Mouse (Mus musculus): ENCODE measurements around the gene 6330409D20Rik. TPM values are rescaled to one million over a fixed set of nuclear protein-coding genes. Genes with fewer than 3 reads are reported as not detected.

The 6330409D20Rik gene
- polyA plus RNA-seq, 1 experiment from 2014 or later = 0.18 TPM

GRCm38 (mm10) chr2:32750887-32751664 lies 10.3 kb upstream of the 6330409D20Rik start:
- no peaks in the 10 kb centered on the region for H3K4me1 ChIP-seq (replicated peaks; ENCODE audit: control insufficient read depth, insufficient read depth, low read length)
- H3K36me3 ChIP-seq (ENCODE audit: control insufficient read depth, insufficient read depth) = peaks cover 20% of the 10 kb centered on the region; the same call in 1 of the 2 replicates
- H3K9ac ChIP-seq (ENCODE audit: low read depth, low read length) = peak overlapping the region; percentile 28; the same call in 1 of the 2 replicates
- no peaks in the 10 kb centered on the region for H3K27me3 ChIP-seq (replicated peaks; ENCODE audit: control insufficient read depth, insufficient read depth, low read length)
- ATAC-seq = peak; percentile 86
- peak overlapping the region; percentile 39 for H3K4me3 ChIP-seq (ENCODE audit: low read depth, low read length)
- H3K4me2 ChIP-seq (replicated peaks; ENCODE audit: low read depth) = peak overlapping the region; percentile 62
- TF ChIP-seq CTCF (IDR thresholded peaks at IDR 0.05; ENCODE audit: low read depth) = no peak
- 17% methylated on average over 31 of the region's 31 CpGs for WGBS
- H3K27ac ChIP-seq (ENCODE audit: low read depth, low read length) = peak overlapping the region; percentile 35; the same call in 1 of the 2 replicates
- no peaks in the 10 kb centered on the region for H3K9me3 ChIP-seq (ENCODE audit: control insufficient read depth)

DNA sequence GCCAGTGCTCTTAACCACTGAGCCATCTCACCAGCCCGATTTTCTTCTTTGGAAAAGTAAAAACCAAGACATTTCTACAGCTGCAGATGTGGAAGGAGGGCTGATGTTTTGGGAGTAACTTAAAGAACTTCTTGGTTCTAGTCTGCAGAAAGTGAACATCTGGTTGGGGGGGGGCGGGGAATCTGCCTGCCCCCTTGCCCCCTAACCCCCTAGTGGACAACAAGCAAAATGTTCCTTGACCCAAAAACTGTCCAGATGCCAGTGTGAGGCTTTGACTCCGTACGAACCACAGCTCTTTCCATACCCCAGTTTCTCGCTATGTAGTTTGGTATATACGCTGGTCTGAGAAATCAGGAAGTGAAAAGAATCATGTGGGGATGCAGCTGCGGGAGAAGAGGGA lies 9.4 kb upstream of the 6330409D20Rik start:
- 70% methylated on average over 7 of the region's 7 CpGs for WGBS
- no peak overlapping the region for H3K27ac ChIP-seq (ENCODE audit: low read depth, low read length)
- H3K4me2 ChIP-seq (replicated peaks; ENCODE audit: low read depth) = no peak overlapping the region
- no peaks in the 10 kb centered on the region for H3K4me1 ChIP-seq (replicated peaks; ENCODE audit: control insufficient read depth, insufficient read depth, low read length)
- H3K9ac ChIP-seq (ENCODE audit: low read depth, low read length) = no peak overlapping the region
- no peak overlapping the region for H3K4me3 ChIP-seq (ENCODE audit: low read depth, low read length)
- TF ChIP-seq CTCF (IDR thresholded peaks at IDR 0.05; ENCODE audit: low read depth) = peak; percentile 43
- no peaks in the 10 kb centered on the region for H3K9me3 ChIP-seq (ENCODE audit: control insufficient read depth)
- peaks cover 27% of the 10 kb centered on the region; the same call in 1 of the 2 replicates for H3K36me3 ChIP-seq (ENCODE audit: control insufficient read depth, insufficient read depth)
- no peak for ATAC-seq
- no peaks in the 10 kb centered on the region for H3K27me3 ChIP-seq (replicated peaks; ENCODE audit: control insufficient read depth, insufficient read depth, low read length)

- H3K9me3 ChIP-seq (ENCODE audit: control insufficient read depth) = no peaks in the 10 kb centered on the region
- no peak for ATAC-seq
- no peak overlapping the region for H3K9ac ChIP-seq (ENCODE audit: low read depth, low read length)
- no peak overlapping the region for H3K27ac ChIP-seq (ENCODE audit: low read depth, low read length)
- WGBS = 90% methylated on average over 16 of the region's 16 CpGs
- H3K36me3 ChIP-seq (ENCODE audit: control insufficient read depth, insufficient read depth) = peaks cover 20% of the 10 kb centered on the region; the same call in 1 of the 2 replicates
- TF ChIP-seq CTCF (IDR thresholded peaks at IDR 0.05; ENCODE audit: low read depth) = no peak
- H3K27me3 ChIP-seq (replicated peaks; ENCODE audit: control insufficient read depth, insufficient read depth, low read length) = no peaks in the 10 kb centered on the region
- H3K4me2 ChIP-seq (replicated peaks; ENCODE audit: low read depth) = no peak overlapping the region
- no peaks in the 10 kb centered on the region for H3K4me1 ChIP-seq (replicated peaks; ENCODE audit: control insufficient read depth, insufficient read depth, low read length)
- H3K4me3 ChIP-seq (ENCODE audit: low read depth, low read length) = no peak overlapping the region
Observed at GRCm38 (mm10) chr2:32749082-32749481, 8.3 kb upstream of the 6330409D20Rik start.

DNA sequence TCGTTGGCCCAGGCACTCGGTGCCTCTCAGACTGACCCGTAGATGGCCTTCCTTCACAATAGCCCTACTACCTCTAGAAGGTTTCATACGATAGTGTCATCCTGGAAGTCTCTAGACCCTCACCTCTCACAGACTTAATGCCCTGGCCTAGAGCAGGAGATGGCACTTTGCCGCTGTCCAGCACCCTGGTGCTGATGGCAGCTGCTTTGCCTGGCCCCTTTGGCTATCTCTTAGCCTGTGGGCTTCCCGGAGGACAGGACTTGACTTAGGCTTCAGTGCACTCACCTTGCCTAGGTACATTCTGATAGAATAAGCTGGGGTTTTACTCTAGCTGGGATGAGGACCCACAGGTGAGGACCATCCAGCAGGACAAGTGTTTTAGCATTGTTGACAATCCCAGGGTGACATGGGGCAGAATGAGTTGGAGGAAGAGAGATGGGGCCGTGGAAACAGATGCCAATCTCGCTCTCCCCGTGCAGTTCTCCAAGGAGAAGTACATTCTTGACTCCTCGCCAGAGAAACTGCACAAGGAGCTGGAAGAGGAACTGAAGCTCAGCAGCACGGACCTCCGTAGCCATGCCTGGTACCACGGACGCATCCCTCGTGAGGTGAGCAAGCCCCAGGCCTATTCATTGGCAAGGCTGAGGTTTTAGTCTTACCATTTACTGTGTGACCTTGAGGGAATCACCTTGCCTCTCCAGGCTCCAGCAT lies 3.6 kb upstream of the 6330409D20Rik start:
- no peak overlapping the region for H3K27ac ChIP-seq (ENCODE audit: low read depth, low read length)
- TF ChIP-seq CTCF (IDR thresholded peaks at IDR 0.05; ENCODE audit: low read depth) = no peak
- peaks cover 23% of the 10 kb centered on the region for H3K27me3 ChIP-seq (replicated peaks; ENCODE audit: control insufficient read depth, insufficient read depth, low read length)
- H3K4me2 ChIP-seq (replicated peaks; ENCODE audit: low read depth) = no peak overlapping the region
- no peak overlapping the region for H3K9ac ChIP-seq (ENCODE audit: low read depth, low read length)
- ATAC-seq = no peak
- 68% methylated on average over 15 of the region's 15 CpGs for WGBS
- no peaks in the 10 kb centered on the region for H3K9me3 ChIP-seq (ENCODE audit: control insufficient read depth)
- no peak overlapping the region for H3K4me3 ChIP-seq (ENCODE audit: low read depth, low read length)
- no peaks in the 10 kb centered on the region for H3K4me1 ChIP-seq (replicated peaks; ENCODE audit: control insufficient read depth, insufficient read depth, low read length)
- H3K36me3 ChIP-seq (ENCODE audit: control insufficient read depth, insufficient read depth) = peaks cover 8% of the 10 kb centered on the region; the same call in 1 of the 2 replicates

DNA sequence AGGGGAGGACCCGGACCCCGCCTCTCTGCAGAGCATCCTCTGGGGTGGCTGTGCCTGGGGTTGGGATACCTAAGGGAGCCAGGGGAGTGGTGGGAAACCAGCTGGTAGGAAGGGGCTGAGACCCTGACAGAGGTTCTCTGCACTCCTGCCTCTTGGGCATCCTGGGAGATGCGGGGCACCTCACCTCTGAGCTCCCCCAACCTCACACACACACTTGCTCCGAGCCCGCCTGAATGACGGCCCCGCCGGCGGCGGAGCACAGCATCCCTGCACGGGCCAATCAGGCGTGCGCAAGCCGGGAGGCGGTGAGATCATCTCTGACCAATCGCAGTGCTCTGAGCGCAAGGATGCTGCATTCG lies 1.3 kb upstream of the 6330409D20Rik start:
- Histone ChIP-seq H3K9me3 (ENCODE audit: control insufficient read depth) (no peaks in the 10 kb centered on the region), H3K27ac (ENCODE audit: low read depth, low read length) (no peak overlapping the region), H3K4me3 (ENCODE audit: low read depth, low read length) (peak overlapping the region; percentile 37; the same call in 1 of the 2 replicates), H3K4me2 (replicated peaks; ENCODE audit: low read depth) (peak overlapping the region; percentile 70), H3K4me1 (replicated peaks; ENCODE audit: control insufficient read depth, insufficient read depth, low read length) (no peaks in the 10 kb centered on the region), H3K9ac (ENCODE audit: low read depth, low read length) (no peak overlapping the region), H3K27me3 (replicated peaks; ENCODE audit: control insufficient read depth, insufficient read depth, low read length) (peaks cover 23% of the 10 kb centered on the region), H3K36me3 (ENCODE audit: control insufficient read depth, insufficient read depth) (0 out of 2 replicates have a peak, but pooled peaks cover 8% of the 10 kb centered on the region)
- no peak for TF ChIP-seq CTCF (IDR thresholded peaks at IDR 0.05; ENCODE audit: low read depth)
- WGBS = 10% methylated on average over 18 of the region's 18 CpGs
- ATAC-seq = no peak

Measured in intestine, postnatal 0 days (tissue).